Mouse (Mus musculus) small intestine, adult 10 weeks (tissue): Measurements from ENCODE around the gene Srxn1. TPM values are rescaled to one million over a fixed set of nuclear protein-coding genes. Genes with fewer than 3 reads are reported as not detected.

ENCODE experiments used
- polyA plus RNA-seq: library from polyadenylated mRNA; stranded (reverse); fragments of 350-450 nt; fragmentation: Illumina TruSeq; extraction: RNeasy Lipid Tissue Mini Kit (QIAGEN cat#74804); gene quantifications from one replicate; pipeline ENCODE4 v1.2.3, GENCODE M21; 2014; ENCODE audit warnings: low replicate concordance

Gene Srxn1
- 74.8 TPM for polyA plus RNA-seq

GRCm38 (mm10) chr2:152105318-152106224, at the start of gene Srxn1:
Gene Srxn1, plus strand, starts transcription at chr2:152105516.

GRCm38 (mm10) chr2:152080685-152081541, 24.4 kb upstream of the Srxn1 start, which contains the start of gene Scrt2:
Gene Scrt2, plus strand, starts transcription at chr2:152081529.

GRCm38 (mm10) chr2:152143279-152144157, 38.2 kb downstream of the Srxn1 start, which contains the start of gene Tcf15:
Gene Tcf15, plus strand, starts transcription at chr2:152143561.

Other genes starting within 250 kb of the Srxn1 start
- gene Angpt4, start 194.3 kb upstream of the Srxn1 start, polyA plus RNA-seq: not detected
- 0.33 TPM for gene Fam110a, start 125.3 kb upstream of the Srxn1 start, polyA plus RNA-seq
- gene Slc52a3, start 109.0 kb upstream of the Srxn1 start, polyA plus RNA-seq: 4.6 TPM
- gene Scrt2, start 24.0 kb upstream of the Srxn1 start, polyA plus RNA-seq: not detected
- gene Tcf15, start 38.0 kb downstream of the Srxn1 start, polyA plus RNA-seq: not detected
- gene Csnk2a1, start 121.3 kb downstream of the Srxn1 start, polyA plus RNA-seq: 190 TPM
- 22.9 TPM for gene Tbc1d20, start 188.3 kb downstream of the Srxn1 start, polyA plus RNA-seq
- gene Rbck1, start 227.1 kb downstream of the Srxn1 start, polyA plus RNA-seq: 1.3 TPM
- gene Trib3, start 238.5 kb downstream of the Srxn1 start, polyA plus RNA-seq: 0.26 TPM